In the genomic region with DNA sequence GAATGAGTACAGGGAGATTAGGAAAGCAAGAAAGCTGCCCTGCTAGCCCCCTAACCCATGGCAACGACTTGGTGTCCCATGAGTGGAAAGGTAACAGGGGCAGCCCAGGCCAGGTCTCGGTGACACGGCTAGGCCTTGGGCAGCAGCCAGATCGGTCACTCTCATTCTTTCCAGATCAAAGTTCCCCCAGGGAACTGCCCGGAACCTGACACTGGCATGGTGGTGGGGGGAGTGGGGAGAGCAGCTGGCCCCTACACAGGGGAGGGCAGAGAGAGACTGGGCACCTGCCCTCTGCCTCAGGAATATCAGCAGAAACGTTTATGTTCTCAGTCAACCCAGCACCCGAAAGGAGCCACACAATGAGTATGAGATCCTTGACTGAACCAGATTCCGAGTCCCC, we compare ENCODE assay signal across 17 mouse cellular contexts. TPM values are rescaled to one million over a fixed set of nuclear protein-coding genes. Genes with fewer than 3 reads are reported as not detected.
DNase-seq lines count a peak whose midpoint lies in the region; ATAC-seq lines count a peak whose summit lies in the region.
"Had no signal": no experiment of that assay in that cellular context is flagged by ENCODE, and none has a peak within 500 bp of the region (broad histone marks: within the 10 kb centered on the region; RNA-seq: fewer than 3 reads in every experiment).

No protein-coding gene starts in this region.

- DNase-seq in adrenal gland, postnatal 14 days = peak; percentile 49
- no peak for DNase-seq in adrenal gland, postnatal 25 days
- no peak for DNase-seq in hindbrain, embryonic 10.5 days (ENCODE audit: low spot score)
- peak; percentile 63 for DNase-seq in kidney, adult 18-20 months
- DNase-seq in kidney, postnatal 4 days = peak; percentile 50 to 73
- DNase-seq in left cerebral cortex, adult 18-20 months (ENCODE audit: low spot score in 2 of 2) = no peak
- DNase-seq in cerebellum, adult 11-12 months = no peak
- DNase-seq: cerebellum, postnatal 14 days; right cerebral cortex, postnatal 25 days had no signal

- no peaks in the 10 kb centered on the region for H3K36me3 ChIP-seq in hindbrain, embryonic 10.5 days
- H3K36me3 ChIP-seq in hindbrain, embryonic 12.5 days = no peaks in the 10 kb centered on the region
- H3K36me3 ChIP-seq: limb, embryonic 13.5 days had no signal

- no peaks in the 10 kb centered on the region for H3K9me3 ChIP-seq in hindbrain, embryonic 10.5 days
- H3K9me3 ChIP-seq in hindbrain, embryonic 12.5 days (replicated peaks) = no peaks in the 10 kb centered on the region
- H3K9me3 ChIP-seq: limb, embryonic 13.5 days had no signal

- H3K27me3 ChIP-seq in hindbrain, embryonic 10.5 days (ENCODE audit: insufficient read depth, poor library complexity, severe bottlenecking) = peaks cover 23% of the 10 kb centered on the region
- peaks cover 6% of the 10 kb centered on the region; the same call in 1 of the 2 replicates for H3K27me3 ChIP-seq in hindbrain, embryonic 12.5 days
- H3K27me3 ChIP-seq: limb, embryonic 13.5 days had no signal

- H3K9ac ChIP-seq in hindbrain, embryonic 12.5 days = no peak overlapping the region
- H3K9ac ChIP-seq: limb, embryonic 13.5 days had no signal

- H3K4me3 ChIP-seq in hindbrain, embryonic 10.5 days = no peak overlapping the region
- H3K4me3 ChIP-seq in hindbrain, embryonic 12.5 days = no peak overlapping the region
- H3K4me3 ChIP-seq: limb, embryonic 13.5 days; myocyte had no signal

- peak overlapping the region; percentile 82 for H3K27ac ChIP-seq in hindbrain, embryonic 10.5 days
- no peak overlapping the region for H3K27ac ChIP-seq in hindbrain, embryonic 12.5 days
- H3K27ac ChIP-seq: limb, embryonic 13.5 days had no signal

- WGBS in hindbrain, embryonic 10.5 days = 48% methylated on average over 8 of the region's 8 CpGs
- WGBS in hindbrain, embryonic 12.5 days = 40% methylated on average over 8 of the region's 8 CpGs

- no peak for ATAC-seq in hindbrain, embryonic 12.5 days (ENCODE audit: low FRiP score)
- ATAC-seq: forebrain, embryonic 14.5 days; lung, postnatal 0 days had no signal

- H3K4me1 ChIP-seq in hindbrain, embryonic 10.5 days (replicated peaks) = peaks cover 19% of the 10 kb centered on the region
- peaks cover 15% of the 10 kb centered on the region for H3K4me1 ChIP-seq in hindbrain, embryonic 12.5 days

- H3K4me2 ChIP-seq in hindbrain, embryonic 12.5 days (replicated peaks) = no peak overlapping the region
- H3K4me2 ChIP-seq: limb, embryonic 13.5 days had no signal

RNA-seq across cellular contexts. Expression of gene Smtnl2, which starts 6.7 kb away (rescaled TPM):
- total RNA-seq in adrenal gland, postnatal 14 days (2021) = 4.1 and 5.4 TPM in 2 replicates
- 2.6 and 2.7 TPM in 2 replicates for total RNA-seq in adrenal gland, postnatal 25 days (2021)
- polyA plus RNA-seq in hindbrain, embryonic 10.5 days (2016; fragmentation: Nextera tagmentation; extraction: Ambion mirVana) = 10.7 and 22.8 TPM in 2 replicates
- polyA plus RNA-seq in hindbrain, embryonic 12.5 days (2016; fragmentation: Nextera tagmentation; extraction: Ambion mirVana) = 14.5 and 15.3 TPM in 2 replicates
- 1 to 10 TPM in 1 of 2 experiments, under 1 TPM in 1; 0.61 to 1.3 TPM for total RNA-seq in left cerebral cortex, adult 18-20 months (2021)

RNA-seq across cellular contexts. Expression of gene Ggt6, which starts 17.1 kb away (rescaled TPM):
- 1.7 and 2.8 TPM in 2 replicates for total RNA-seq in adrenal gland, postnatal 14 days (2021)
- total RNA-seq in adrenal gland, postnatal 25 days (2021) = 3.7 and 4.4 TPM in 2 replicates
- polyA plus RNA-seq in hindbrain, embryonic 10.5 days (2016; fragmentation: Nextera tagmentation; extraction: Ambion mirVana) = not detected in 2 replicates
- 0.32 TPM in 1 of 2 replicates, not detected in the other for polyA plus RNA-seq in hindbrain, embryonic 12.5 days (2016; fragmentation: Nextera tagmentation; extraction: Ambion mirVana)
- under 1 TPM in 1 of 2 experiments, not detected in 1; 0.23 TPM for total RNA-seq in left cerebral cortex, adult 18-20 months (2021)
- total RNA-seq: granulocyte monocyte progenitor cell, adult 5-6 weeks; layer of hippocampus, postnatal 10 days; megakaryocyte-erythroid progenitor cell, adult 5-6 weeks had no signal
- polyA plus RNA-seq: forebrain, embryonic 14.5 days; myocyte had no signal

RNA-seq across cellular contexts. Expression of gene Mybbp1a, which starts 22.9 kb away (rescaled TPM):
- total RNA-seq in adrenal gland, postnatal 14 days (2021) = 85.6 and 101 TPM in 2 replicates
- total RNA-seq in adrenal gland, postnatal 25 days (2021) = 83.9 and 101 TPM in 2 replicates
- 148 and 215 TPM in 2 replicates for polyA plus RNA-seq in hindbrain, embryonic 10.5 days (2016; fragmentation: Nextera tagmentation; extraction: Ambion mirVana)
- 112 and 123 TPM in 2 replicates for polyA plus RNA-seq in hindbrain, embryonic 12.5 days (2016; fragmentation: Nextera tagmentation; extraction: Ambion mirVana)
- 10 to 100 TPM; 53.3 to 53.6 TPM for total RNA-seq in left cerebral cortex, adult 18-20 months (2021)

RNA-seq across cellular contexts. Expression of gene Tekt1, which starts 56.0 kb away (rescaled TPM):
- not detected in 2 replicates for total RNA-seq in adrenal gland, postnatal 14 days (2021)
- total RNA-seq in adrenal gland, postnatal 25 days (2021) = 0.21 TPM in 1 of 2 replicates, not detected in the other
- polyA plus RNA-seq in hindbrain, embryonic 10.5 days (2016; fragmentation: Nextera tagmentation; extraction: Ambion mirVana) = 7.0 and 7.7 TPM in 2 replicates
- polyA plus RNA-seq in hindbrain, embryonic 12.5 days (2016; fragmentation: Nextera tagmentation; extraction: Ambion mirVana) = 6.6 and 7.9 TPM in 2 replicates
- total RNA-seq in left cerebral cortex, adult 18-20 months (2021) = 1 to 10 TPM; 2.4 to 3.1 TPM
- total RNA-seq: megakaryocyte-erythroid progenitor cell, adult 5-6 weeks had no signal
- polyA plus RNA-seq: myocyte had no signal

Comparison
In these comparisons a context has a peak if more than half of its experiments do, and no peak if none do; other contexts are left out.
1. DNase-seq: peak in adrenal gland, postnatal 14 days (single experiment), kidney, adult 18-20 months (single experiment) and kidney, postnatal 4 days (2 of 2); none in adrenal gland, postnatal 25 days (single experiment), hindbrain, embryonic 10.5 days (single experiment), left cerebral cortex, adult 18-20 months (0 of 2) and cerebellum, adult 11-12 months (single experiment).